32 mouse cellular contexts compared by ENCODE assay signal in genomic region chr3:101722001-101722400, GRCm38 (mm10).
"Had no signal": no experiment of that assay in that cellular context is flagged by ENCODE, and none has a peak within 500 bp of the region (broad histone marks: within the 10 kb centered on the region; RNA-seq: fewer than 3 reads in every experiment).

No protein-coding gene starts in this region.

- H3K36me3 ChIP-seq: limb, embryonic 10.5 days; limb, embryonic 12.5 days; limb, embryonic 13.5 days; limb, embryonic 15.5 days; liver, embryonic 12.5 days; liver, embryonic 13.5 days; liver, embryonic 15.5 days; lung, embryonic 15.5 days; midbrain, embryonic 10.5 days; midbrain, embryonic 12.5 days; midbrain, embryonic 13.5 days; midbrain, embryonic 15.5 days; neural tube, embryonic 12.5 days had no signal

- H3K4me1 ChIP-seq: limb, embryonic 15.5 days; liver, embryonic 12.5 days; liver, embryonic 13.5 days; liver, embryonic 15.5 days; lung, embryonic 15.5 days; megakaryocyte, embryonic 14.5 days; midbrain, embryonic 13.5 days; midbrain, embryonic 15.5 days; neural tube, embryonic 12.5 days had no signal

- H3K4me2 ChIP-seq: limb, embryonic 12.5 days; limb, embryonic 13.5 days; limb, embryonic 15.5 days; liver, embryonic 11.5 days; liver, embryonic 12.5 days; liver, embryonic 13.5 days; liver, embryonic 15.5 days; lung, embryonic 14.5 days; lung, embryonic 15.5 days; midbrain, embryonic 11.5 days; midbrain, embryonic 12.5 days; midbrain, embryonic 13.5 days; midbrain, embryonic 15.5 days; neural tube, embryonic 12.5 days had no signal

- H3K27me3 ChIP-seq: limb, embryonic 12.5 days; limb, embryonic 13.5 days; limb, embryonic 15.5 days; liver, embryonic 12.5 days; liver, embryonic 13.5 days; liver, embryonic 15.5 days; lung, embryonic 15.5 days; midbrain, embryonic 12.5 days; midbrain, embryonic 13.5 days; midbrain, embryonic 15.5 days; neural tube, embryonic 12.5 days had no signal

- DNase-seq: left cerebral cortex, postnatal 4 days; liver; liver, embryonic 13.5 days; liver, postnatal 0 days; lung, adult 18-20 months; lung, adult 2 months; lung, embryonic 14.5 days; lung, postnatal 10 days; lung, postnatal 14 days; lung, postnatal 36 days; lung, postnatal 4 days; midbrain, embryonic 14.5 days had no signal

- ATAC-seq: liver, embryonic 12.5 days; liver, postnatal 0 days; lung, postnatal 0 days; midbrain, embryonic 13.5 days; midbrain, embryonic 15.5 days; midbrain, embryonic 16.5 days had no signal

- H3K27ac ChIP-seq: limb, embryonic 10.5 days; limb, embryonic 12.5 days; limb, embryonic 13.5 days; limb, embryonic 15.5 days; liver, embryonic 12.5 days; liver, embryonic 13.5 days; liver, embryonic 14.5 days; liver, embryonic 15.5 days; lung, embryonic 15.5 days; macrophage; midbrain, embryonic 10.5 days; midbrain, embryonic 12.5 days; midbrain, embryonic 13.5 days; midbrain, embryonic 15.5 days; neural tube, embryonic 12.5 days had no signal

- H3K4me3 ChIP-seq: limb, embryonic 10.5 days; limb, embryonic 12.5 days; limb, embryonic 13.5 days; limb, embryonic 15.5 days; liver, embryonic 12.5 days; liver, embryonic 13.5 days; liver, embryonic 15.5 days; lung, embryonic 15.5 days; megakaryocyte, embryonic 14.5 days; midbrain, embryonic 10.5 days; midbrain, embryonic 12.5 days; midbrain, embryonic 13.5 days; midbrain, embryonic 15.5 days; myocyte; neural tube, embryonic 12.5 days had no signal

- H3K9me3 ChIP-seq: limb, embryonic 10.5 days; limb, embryonic 12.5 days; limb, embryonic 13.5 days; limb, embryonic 15.5 days; liver, embryonic 12.5 days; liver, embryonic 13.5 days; liver, embryonic 15.5 days; lung, embryonic 15.5 days; midbrain, embryonic 10.5 days; midbrain, embryonic 12.5 days; midbrain, embryonic 13.5 days; midbrain, embryonic 15.5 days; neural tube, embryonic 12.5 days had no signal

- H3K9ac ChIP-seq: limb, embryonic 12.5 days; limb, embryonic 13.5 days; limb, embryonic 15.5 days; liver, embryonic 12.5 days; liver, embryonic 13.5 days; liver, embryonic 14.5 days; liver, embryonic 15.5 days; liver, postnatal 0 days; lung, embryonic 14.5 days; lung, embryonic 15.5 days; midbrain, embryonic 12.5 days; midbrain, embryonic 13.5 days; midbrain, embryonic 15.5 days; neural tube, embryonic 12.5 days had no signal
